Mouse (Mus musculus): ENCODE measurements around the gene Ccdc102a. TPM values are rescaled to one million over a fixed set of nuclear protein-coding genes. Genes with fewer than 3 reads are reported as not detected.

The Ccdc102a gene
- total RNA-seq, 2 experiments from 2014 or later, result 3.6 to 4.2 TPM

Other genes starting within 250 kb of the Ccdc102a start
- gene Pllp, start 221.8 kb downstream of the Ccdc102a start, total RNA-seq (2021), result 1 to 10 TPM; 2.8 to 3.0 TPM
- not detected for gene Ccl22, start 172.5 kb downstream of the Ccdc102a start, total RNA-seq (2021)
- gene Cx3cl1, start 146.1 kb downstream of the Ccdc102a start, total RNA-seq (2021), result 1 to 10 TPM in 1 of 2 experiments, under 1 TPM in 1; 0.82 to 1.4 TPM
- gene Ccl17, start 107.6 kb downstream of the Ccdc102a start, total RNA-seq (2021), result not detected
- gene Coq9, start 79.8 kb downstream of the Ccdc102a start, total RNA-seq (2021), result 100 to 1,000 TPM; 376 to 381 TPM
- gene Ciapin1, start 79.7 kb downstream of the Ccdc102a start, total RNA-seq (2021), result 10 to 100 TPM; 38.4 to 45.3 TPM
- 10 to 100 TPM; 42.9 to 44.1 TPM for gene Polr2c, start 60.6 kb downstream of the Ccdc102a start, total RNA-seq (2021)
- 1 to 10 TPM; 4.7 to 5.1 TPM for gene Dok4, start 41.8 kb downstream of the Ccdc102a start, total RNA-seq (2021)
- not detected for gene Adgrg5, start 5.6 kb upstream of the Ccdc102a start, total RNA-seq (2021)
- gene Adgrg1, start 56.7 kb upstream of the Ccdc102a start, total RNA-seq (2021), result 10 to 100 TPM; 16.7 to 22.6 TPM
- under 1 TPM; 0.41 to 0.86 TPM for gene Adgrg3, start 99.6 kb upstream of the Ccdc102a start, total RNA-seq (2021)
- not detected for gene Drc7, start 137.0 kb upstream of the Ccdc102a start, total RNA-seq (2021)
- 1 to 10 TPM; 5.6 to 7.3 TPM for gene Katnb1, start 163.1 kb upstream of the Ccdc102a start, total RNA-seq (2021)